Mouse (Mus musculus) T-helper 1 cell (primary cell): ENCODE measurements at regions not wholly inside any gene's neighbourhood (a gene's known extent, or its start where the extent isn't known, plus 50 kb on each side); places are given as distances from the start of the nearest gene placed in this dataset.

Source experiments
- in situ Hi-C: fragments of 300-600 bp; cut with MboI, MseI; formaldehyde crosslinking; loops from one replicate; pipeline ENCODE4 v1.15.1; 2025; ENCODE audit warnings: high pct_unique_total_duplicates

- in situ Hi-C loops: no loop called here
Observed at GRCm38 (mm10) chr14:98539792-98540191, 370.2 kb upstream of the Dach1 start.

- in situ Hi-C loops: no loop called here
Observed at GRCm38 (mm10) chr14:98538267-98538666, 368.7 kb upstream of the Dach1 start.

- in situ Hi-C loops: no loop called here
Observed at GRCm38 (mm10) chr14:98533600-98533999, 364.0 kb upstream of the Dach1 start.

GRCm38 (mm10) chr14:98520966-98521365 lies 351.4 kb upstream of the Dach1 start:
- in situ Hi-C loops: no loop called here

- in situ Hi-C loops: no loop called here
Observed at GRCm38 (mm10) chr14:98505321-98505720, 335.8 kb upstream of the Dach1 start.

- in situ Hi-C loops: no loop called here
Observed at GRCm38 (mm10) chr14:98477416-98477815, 307.9 kb upstream of the Dach1 start.

- in situ Hi-C loops: no loop called here
Observed at GRCm38 (mm10) chr14:98471803-98472509, 302.4 kb upstream of the Dach1 start.

GRCm38 (mm10) chr14:98454461-98454860 lies 284.9 kb upstream of the Dach1 start:
- in situ Hi-C loops: no loop called here

- in situ Hi-C loops: no loop called here
Observed at GRCm38 (mm10) chr14:98452191-98452590, 282.6 kb upstream of the Dach1 start.

GRCm38 (mm10) chr14:98449568-98449967 lies 280.0 kb upstream of the Dach1 start:
- in situ Hi-C loops: no loop called here

GRCm38 (mm10) chr14:98442411-98442810 lies 272.8 kb upstream of the Dach1 start:
- in situ Hi-C loops: no loop called here

- in situ Hi-C loops: no loop called here
Observed at GRCm38 (mm10) chr14:98441954-98442353, 272.4 kb upstream of the Dach1 start.

GRCm38 (mm10) chr14:98431959-98432358 lies 262.4 kb upstream of the Dach1 start:
- in situ Hi-C loops: no loop called here

- in situ Hi-C loops: no loop called here
Observed at GRCm38 (mm10) chr14:98417719-98418118, 248.2 kb upstream of the Dach1 start.

GRCm38 (mm10) chr14:98414201-98414600 lies 244.6 kb upstream of the Dach1 start:
- in situ Hi-C loops: no loop called here

- in situ Hi-C loops: no loop called here
Observed at GRCm38 (mm10) chr14:98405936-98406635, 236.5 kb upstream of the Dach1 start.

- in situ Hi-C loops: no loop called here
Observed at GRCm38 (mm10) chr14:98404026-98404425, 234.5 kb upstream of the Dach1 start.

GRCm38 (mm10) chr14:98387871-98388270 lies 218.3 kb upstream of the Dach1 start:
- in situ Hi-C loops: loop anchor here (10.0 kb wide), 1 partner anchor 1467 kb away; no protein-coding TSS in a partner anchor
